Mouse (Mus musculus) heart, adult 9 months (tissue): ENCODE measurements around the gene Frmd4b.
"Not testable (repeated sequence)": the region's sequence is repeated elsewhere in the genome, so short reads cannot be mapped to it uniquely, and the experiment has no call there.

Source experiments
- DNase-seq, 2 experiments: peaks; one replicate each; pipeline ENCODE4 v3.0.0; 2022; ENCODE audit warnings: low spot score in 2 of 2

The Frmd4b gene

GRCm38 (mm10) chr6:97265240-97265639 lies 352.1 kb downstream of the Frmd4b start:
- DNase-seq: peak; percentile 69 to 75

GRCm38 (mm10) chr6:97263750-97264149 lies 353.6 kb downstream of the Frmd4b start:
- not testable (repeated sequence) for DNase-seq

GRCm38 (mm10) chr6:97262229-97262628 lies 355.1 kb downstream of the Frmd4b start:
- no peak for DNase-seq

- not testable (repeated sequence) for DNase-seq
Observed at GRCm38 (mm10) chr6:97259926-97260325, 357.4 kb downstream of the Frmd4b start.

- DNase-seq: peak; percentile 12 to 25
Observed at GRCm38 (mm10) chr6:97258489-97258888, 358.9 kb downstream of the Frmd4b start.

GRCm38 (mm10) chr6:97252711-97253221 lies 364.6 kb downstream of the Frmd4b start, which contains the start of gene Lmod3:
TSS of gene Lmod3 (minus strand) at chr6:97252759.
- peak; percentile 58 to 67 for DNase-seq

- no peak for DNase-seq
Observed at GRCm38 (mm10) chr6:97252086-97252485, 365.3 kb downstream of the Frmd4b start.

- DNase-seq: peak; percentile 43 to 75
Observed at GRCm38 (mm10) chr6:97250966-97251365, 366.4 kb downstream of the Frmd4b start.

GRCm38 (mm10) chr6:97245200-97245599 lies 372.1 kb downstream of the Frmd4b start:
- no peak for DNase-seq

- no peak for DNase-seq
Observed at GRCm38 (mm10) chr6:97242522-97242921, 374.8 kb downstream of the Frmd4b start.

GRCm38 (mm10) chr6:97240092-97240491 lies 377.2 kb downstream of the Frmd4b start:
- no peak for DNase-seq

- DNase-seq: no peak
Observed at GRCm38 (mm10) chr6:97239360-97239759, 378.0 kb downstream of the Frmd4b start.
